Mouse (Mus musculus): Measurements from ENCODE around the gene Uvssa.

DNA sequence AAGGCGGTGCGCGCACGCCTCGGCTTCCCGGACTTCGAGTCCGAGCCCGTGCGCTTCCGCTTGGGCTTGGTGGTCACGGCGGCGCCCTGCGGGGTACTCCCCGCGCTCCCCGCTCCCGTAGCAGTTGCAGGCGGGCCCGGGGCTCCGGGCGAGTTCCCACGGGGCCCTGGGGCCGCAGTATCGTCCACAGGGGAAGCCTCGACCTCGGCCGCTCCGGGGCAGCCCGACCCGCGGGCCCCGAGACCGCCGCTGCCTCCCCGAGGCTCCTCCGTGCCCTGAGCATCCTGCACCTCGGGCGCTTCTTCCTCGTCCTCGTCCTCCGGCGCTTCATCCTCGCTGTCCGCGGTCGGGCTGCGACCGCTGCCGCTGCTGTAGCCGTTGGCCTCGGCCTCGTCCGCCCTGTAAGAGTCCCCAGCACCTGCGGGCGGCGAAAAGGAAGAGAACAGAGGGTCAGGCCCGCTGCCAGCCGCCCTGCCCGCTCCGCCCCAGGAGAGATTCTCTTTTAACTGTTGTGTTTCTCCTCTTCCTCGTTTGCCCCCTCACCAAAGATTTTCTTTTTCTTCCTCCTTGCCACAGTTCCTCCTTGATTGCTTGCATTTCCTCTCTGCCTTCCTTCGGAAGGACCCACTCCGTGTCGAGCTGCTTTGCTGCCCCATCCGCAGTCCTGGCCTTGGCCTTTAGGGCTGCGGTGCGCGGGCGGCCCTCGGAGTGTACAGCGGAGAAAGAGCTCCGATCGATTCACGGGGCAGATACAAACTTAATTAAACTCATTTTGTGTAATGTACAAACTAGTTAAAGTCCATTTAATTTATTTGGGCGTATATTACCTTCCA lies 53.0 kb downstream of the Uvssa start:
- TF ChIP-seq CTCF (IDR thresholded peaks at IDR 0.05; ENCODE audit: control insufficient read depth, insufficient read depth, insufficient replicate concordance, low read depth, low read length) = no peak
- no peak for TF ChIP-seq POLR2A (IDR thresholded peaks at IDR 0.05; ENCODE audit: control insufficient read depth, low read depth, low read length)
